Comparison of ENCODE assay signal across 15 mouse cellular contexts in the genomic region with DNA sequence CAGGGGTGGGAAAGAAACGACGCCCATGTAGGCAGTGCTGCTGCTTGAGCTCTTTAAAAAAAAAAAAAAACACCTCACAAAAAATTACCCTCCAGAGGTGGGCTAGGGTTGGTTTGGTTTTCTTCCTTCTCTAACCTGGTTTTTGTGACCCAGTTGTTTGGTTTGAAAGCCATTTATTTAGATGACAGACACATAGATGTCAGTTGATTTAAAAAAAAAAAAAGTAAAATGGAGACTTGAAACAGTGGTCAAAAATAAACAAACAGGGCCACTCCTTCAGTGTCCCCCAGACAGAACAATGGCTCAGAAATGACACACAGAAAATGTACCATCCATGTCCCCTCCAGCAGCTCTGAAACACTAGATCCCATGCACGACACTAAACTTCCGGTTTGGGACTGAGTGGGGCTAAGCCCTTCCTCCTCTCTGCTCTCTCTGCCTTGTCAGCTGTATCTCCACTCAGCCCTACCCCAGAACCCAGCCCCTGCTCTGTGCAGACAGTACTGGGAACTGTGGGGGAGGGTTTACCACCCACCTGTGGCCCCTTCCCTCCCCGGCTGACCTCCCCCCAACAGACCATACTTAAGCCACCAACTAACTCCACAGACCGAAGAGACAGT.
"Had no signal": no experiment of that assay in that cellular context is flagged by ENCODE, and none has a peak within 500 bp of the region (broad histone marks: within the 10 kb centered on the region; RNA-seq: fewer than 3 reads in every experiment).

No protein-coding gene starts in this region.

- H3K9ac ChIP-seq: intestine, embryonic 15.5 days; kidney, embryonic 15.5 days; liver, embryonic 14.5 days; midbrain, embryonic 12.5 days; neural tube, embryonic 13.5 days had no signal

- H3K4me1 ChIP-seq: intestine, embryonic 15.5 days; midbrain, embryonic 12.5 days; neural tube, embryonic 13.5 days had no signal

- H3K27ac ChIP-seq: intestine, embryonic 15.5 days; kidney, embryonic 15.5 days; liver, embryonic 14.5 days; midbrain, embryonic 12.5 days; neural tube, embryonic 13.5 days had no signal

- H3K4me2 ChIP-seq: intestine, embryonic 15.5 days; kidney, embryonic 15.5 days; midbrain, embryonic 12.5 days; neural tube, embryonic 13.5 days had no signal

- H3K36me3 ChIP-seq: intestine, embryonic 15.5 days; kidney, embryonic 15.5 days; midbrain, embryonic 12.5 days; neural tube, embryonic 13.5 days had no signal

- ATAC-seq: intestine, embryonic 15.5 days; midbrain, embryonic 16.5 days had no signal

- DNase-seq: kidney, postnatal 36 days; layer of hippocampus, adult 9-11 months; layer of hippocampus, postnatal 36 days; lung, adult 18-20 months; retina, postnatal 1 day; right cerebral cortex, postnatal 4 days; spleen, adult 18-20 months; thymus, adult 2 months; thymus, postnatal 36 days had no signal

- H3K27me3 ChIP-seq: intestine, embryonic 15.5 days; kidney, embryonic 15.5 days; midbrain, embryonic 12.5 days; neural tube, embryonic 13.5 days had no signal

- H3K4me3 ChIP-seq: intestine, embryonic 15.5 days; kidney, embryonic 15.5 days; midbrain, embryonic 12.5 days; neural tube, embryonic 13.5 days had no signal

- H3K9me3 ChIP-seq: intestine, embryonic 15.5 days; kidney, embryonic 15.5 days; midbrain, embryonic 12.5 days; neural tube, embryonic 13.5 days had no signal
